Mouse (Mus musculus): ENCODE measurements around the gene Cldn18. TPM values are rescaled to one million over a fixed set of nuclear protein-coding genes. Genes with fewer than 3 reads are reported as not detected.

The Cldn18 gene
- polyA plus RNA-seq (2017; shearing (Covaris generic)) = not detected

GRCm38 (mm10) chr9:99717134-99717533 lies at the start of gene Cldn18:
Gene Cldn18 (minus strand): TSS chr9:99717267.

Other genes with a start within 250 kb of the Cldn18 start
- 41.5 TPM for gene Armc8, start 148.4 kb downstream of the Cldn18 start, polyA plus RNA-seq (2017; shearing (Covaris generic))
- 19.9 TPM for gene Dbr1, start 141.5 kb downstream of the Cldn18 start, polyA plus RNA-seq (2017; shearing (Covaris generic))
- not detected for gene A4gnt, start 104.8 kb downstream of the Cldn18 start, polyA plus RNA-seq (2017; shearing (Covaris generic))
- gene Dzip1l, start 87.8 kb downstream of the Cldn18 start, polyA plus RNA-seq (2017; shearing (Covaris generic)) = not detected
- gene Sox14, start 158.9 kb upstream of the Cldn18 start, polyA plus RNA-seq (2017; shearing (Covaris generic)) = not detected

Data from CD4-positive, CD25-positive, alpha-beta regulatory T cell, adult 9 weeks (primary cell).